Mouse (Mus musculus): ENCODE results near the gene Marveld1. TPM values are rescaled to one million over a fixed set of nuclear protein-coding genes. Genes with fewer than 3 reads are reported as not detected.

Gene Marveld1
- polyA plus RNA-seq, 1 experiment from 2014 or later: 5.6 TPM

DNA sequence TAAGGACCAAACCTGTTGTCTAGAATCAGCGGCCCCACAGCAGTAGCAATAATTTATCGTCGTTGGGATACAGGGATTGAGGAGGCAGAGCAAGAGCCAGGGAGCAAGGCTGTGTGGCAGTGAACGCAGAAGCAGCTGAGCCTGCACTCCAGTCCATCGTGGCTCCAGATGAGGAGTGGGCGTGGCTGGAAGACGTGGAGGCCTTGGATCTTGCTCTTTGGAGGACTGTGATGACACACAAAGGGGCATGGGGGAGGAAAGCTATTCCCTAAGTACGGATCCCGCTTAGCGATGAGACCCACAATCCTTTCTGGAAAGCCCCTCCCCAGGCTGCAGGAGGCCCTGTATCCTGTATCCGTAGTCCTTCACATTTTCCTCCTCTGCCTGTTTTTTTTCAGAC lies 50.8 kb downstream of the Marveld1 start:
- 0 out of 2 replicates have a peak, but pooled peaks cover 4% of the 10 kb centered on the region for H3K36me3 ChIP-seq
- no peaks in the 10 kb centered on the region for H3K9me3 ChIP-seq (replicated peaks)
- WGBS: 55% methylated on average over 11 of the region's 11 CpGs
- H3K27ac ChIP-seq: no peak overlapping the region
- no peak overlapping the region for H3K4me3 ChIP-seq
- H3K27me3 ChIP-seq (ENCODE audit: low read depth, poor library complexity, severe bottlenecking): peaks cover 68% of the 10 kb centered on the region
- H3K4me1 ChIP-seq: peaks cover 20% of the 10 kb centered on the region
- no peak for DNase-seq (ENCODE audit: low spot score)

Other genes with a start within 250 kb of the Marveld1 start
- gene Pgam1, start 235.5 kb upstream of the Marveld1 start, polyA plus RNA-seq (2016; fragmentation: Nextera tagmentation; extraction: Ambion mirVana): 900 and 1,117 TPM in 2 replicates
- 91.7 and 102 TPM in 2 replicates for gene Exosc1, start 214.0 kb upstream of the Marveld1 start, polyA plus RNA-seq (2016; fragmentation: Nextera tagmentation; extraction: Ambion mirVana)
- 92.0 and 96.5 TPM in 2 replicates for gene Zdhhc16, start 213.9 kb upstream of the Marveld1 start, polyA plus RNA-seq (2016; fragmentation: Nextera tagmentation; extraction: Ambion mirVana)
- gene Mms19, start 166.2 kb upstream of the Marveld1 start, polyA plus RNA-seq (2016; fragmentation: Nextera tagmentation; extraction: Ambion mirVana): 39.9 and 52.5 TPM in 2 replicates
- gene Ubtd1, start 165.6 kb upstream of the Marveld1 start, polyA plus RNA-seq (2016; fragmentation: Nextera tagmentation; extraction: Ambion mirVana): 14.2 and 15.1 TPM in 2 replicates
- not detected in 2 replicates for gene Ankrd2, start 111.4 kb upstream of the Marveld1 start, polyA plus RNA-seq (2016; fragmentation: Nextera tagmentation; extraction: Ambion mirVana)
- 1.1 and 1.3 TPM in 2 replicates for gene Hoga1, start 101.8 kb upstream of the Marveld1 start, polyA plus RNA-seq (2016; fragmentation: Nextera tagmentation; extraction: Ambion mirVana)
- gene 4933411K16Rik, start 95.2 kb upstream of the Marveld1 start, polyA plus RNA-seq (2016; fragmentation: Nextera tagmentation; extraction: Ambion mirVana): 0.24 TPM in 1 of 2 replicates, not detected in the other
- gene Morn4, start 61.0 kb upstream of the Marveld1 start, polyA plus RNA-seq (2016; fragmentation: Nextera tagmentation; extraction: Ambion mirVana): 43.6 and 49.0 TPM in 2 replicates
- gene Pi4k2a, start 56.9 kb upstream of the Marveld1 start, polyA plus RNA-seq (2016; fragmentation: Nextera tagmentation; extraction: Ambion mirVana): 31.9 and 33.0 TPM in 2 replicates
- 22.1 and 25.0 TPM in 2 replicates for gene Avpi1, start 18.3 kb upstream of the Marveld1 start, polyA plus RNA-seq (2016; fragmentation: Nextera tagmentation; extraction: Ambion mirVana)
- 27.6 and 30.8 TPM in 2 replicates for gene Zfyve27, start 16.6 kb downstream of the Marveld1 start, polyA plus RNA-seq (2016; fragmentation: Nextera tagmentation; extraction: Ambion mirVana)
- gene Sfrp5, start 54.9 kb downstream of the Marveld1 start, polyA plus RNA-seq (2016; fragmentation: Nextera tagmentation; extraction: Ambion mirVana): 0.21 and 2.4 TPM in 2 replicates
- not detected in 2 replicates for gene Golga7b, start 100.2 kb downstream of the Marveld1 start, polyA plus RNA-seq (2016; fragmentation: Nextera tagmentation; extraction: Ambion mirVana)

Data from limb, embryonic 10.5 days (tissue).